Mouse (Mus musculus) heart, embryonic 11.5 days (tissue): ENCODE data around the gene Taf1b. TPM values are rescaled to one million over a fixed set of nuclear protein-coding genes. Genes with fewer than 3 reads are reported as not detected.
A peak's percentile ranks its signal among the peaks of the same experiment; 100 is the strongest.

Experiments
- ATAC-seq: fragments of 200-750 bp; cut with Nextera tagmentation; replicated peaks from 2 replicates; pipeline ENCODE4 v1.8.0; 2017; ENCODE audit warnings: moderate library complexity; ENCODE audit not compliant: insufficient number of reproducible peaks, low FRiP score, low TSS enrichment
- H3K27ac ChIP-seq: fragments of 300-500 bp; sonication (generic); 2 replicates; pipeline ENCODE4 v1.5.1; 2014; ENCODE audit warnings: mild to moderate bottlenecking, low read depth, low read length
- H3K27me3 ChIP-seq: fragments of 300-500 bp; sonication (generic); 2 replicates; pipeline ENCODE4 v1.6.1; 2014; ENCODE audit warnings: mild to moderate bottlenecking, low read length, mixed read lengths; ENCODE audit not compliant: control insufficient read depth, insufficient read depth
- H3K36me3 ChIP-seq: fragments of 300-500 bp; sonication (generic); 2 replicates; pipeline ENCODE4 v1.6.1; 2014; ENCODE audit warnings: mild to moderate bottlenecking, low read length, moderate library complexity, mixed read lengths; ENCODE audit not compliant: control insufficient read depth, insufficient read depth
- H3K4me1 ChIP-seq: fragments of 300-500 bp; sonication (generic); 2 replicates; pipeline ENCODE4 v1.6.1; 2014; ENCODE audit warnings: low read length; ENCODE audit not compliant: control insufficient read depth, insufficient read depth
- H3K4me2 ChIP-seq: fragments of 300-500 bp; sonication (generic); 2 replicates; pipeline ENCODE4 v1.6.1; 2014; ENCODE audit warnings: mild to moderate bottlenecking, moderate library complexity
- H3K4me3 ChIP-seq: fragments of 300-500 bp; sonication (generic); 2 replicates; pipeline ENCODE4 v1.5.1; 2014; ENCODE audit warnings: low read depth, low read length
- H3K9ac ChIP-seq: fragments of 300-500 bp; sonication (generic); 2 replicates; pipeline ENCODE4 v1.6.1; 2014; ENCODE audit warnings: mild to moderate bottlenecking, low read depth, low read length, moderate library complexity
- H3K9me3 ChIP-seq: fragments of 300-500 bp; sonication (generic); replicated peaks from 2 replicates; pipeline ENCODE4 v1.6.1; 2016; ENCODE audit warnings: low read length; ENCODE audit not compliant: control insufficient read depth
- WGBS: fragments of 180-500 bp; shearing (Covaris S2); extraction: QIAGEN DNeasy Blood & Tissue Kit; methylation state at CpG from one replicate; pipeline ENCODE4 v1.1.7; 2014; ENCODE audit not compliant: insufficient replicate concordance; 5-methylcytosine and 5-hydroxymethylcytosine counted together
- polyA plus RNA-seq: library from polyadenylated mRNA; unstranded; fragments of >200 nt; fragmentation: Nextera tagmentation; extraction: Ambion mirVana; gene quantifications from 2 replicates; pipeline ENCODE4 v1.2.1, GENCODE M21; 2014

The Taf1b gene
- polyA plus RNA-seq, 1 experiment from 2014 or later, result 28.2 TPM

- Histone ChIP-seq H3K27me3 (no peaks in the 10 kb centered on the region), H3K4me3 (no peak overlapping the region), H3K27ac (no peak overlapping the region), H3K36me3 (peaks cover 3% of the 10 kb centered on the region; the same call in 1 of the 2 replicates), H3K4me1 (peaks cover 14% of the 10 kb centered on the region), H3K4me2 (no peak overlapping the region), H3K9me3 (no peaks in the 10 kb centered on the region), H3K9ac (no peak overlapping the region)
- ATAC-seq, result no peak
- WGBS, result 70% methylated on average over 6 of the region's 6 CpGs
Observed at GRCm38 (mm10) chr12:24565311-24565710, 67.2 kb downstream of the Taf1b start.

DNA sequence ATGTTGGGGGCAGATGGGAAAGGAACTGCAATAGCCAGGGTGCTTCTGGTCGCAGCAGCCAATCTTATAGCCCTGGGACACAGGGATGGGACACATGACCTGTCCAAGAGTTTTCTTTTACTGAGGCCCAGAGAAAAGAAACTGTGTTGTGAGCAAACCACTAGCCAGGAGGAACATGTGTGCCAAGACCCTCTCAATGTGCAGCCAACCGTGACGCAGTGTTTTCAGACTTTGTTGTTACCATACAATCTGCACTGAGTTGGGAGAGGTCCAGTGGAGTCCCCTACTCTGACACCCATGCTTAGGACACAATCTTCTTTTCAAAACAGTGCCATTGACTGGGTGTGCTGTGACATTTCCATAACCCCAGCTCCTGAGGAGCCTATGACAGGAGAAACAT is 69.4 kb downstream of the Taf1b start:
- ATAC-seq, result no peak
- no peak overlapping the region for H3K9ac ChIP-seq
- WGBS, result 85% methylated on average over 3 of the region's 3 CpGs

GRCm38 (mm10) chr12:24571523-24572392 is 73.6 kb downstream of the Taf1b start, which contains the start of gene Grhl1:
Gene Grhl1, plus strand, starts transcription at chr12:24572283.
- H3K4me3 ChIP-seq, result peak within 1 kb of the TSS; percentile 82
- H3K36me3 ChIP-seq, result 0 out of 2 replicates have a peak, but pooled peaks cover 2% of the 10 kb centered on the region
- 2% methylated on average over 48 of the region's 64 CpGs for WGBS
- H3K27ac ChIP-seq, result peak within 1 kb of the TSS; percentile 38
- peak; percentile 99 for ATAC-seq
- peak within 1 kb of the TSS; percentile 84 for H3K4me2 ChIP-seq
- H3K9me3 ChIP-seq, result no peaks in the 10 kb centered on the region
- peak within 1 kb of the TSS; percentile 76 for H3K9ac ChIP-seq
- peaks cover 12% of the 10 kb centered on the region for H3K4me1 ChIP-seq
- H3K27me3 ChIP-seq, result no peaks in the 10 kb centered on the region

More for the DNA sequence above, 69.4 kb downstream of the Taf1b start:
- no peak overlapping the region for H3K4me3 ChIP-seq
- no peak overlapping the region for H3K4me2 ChIP-seq
- H3K27me3 ChIP-seq, result no peaks in the 10 kb centered on the region
- no peak overlapping the region for H3K27ac ChIP-seq
- H3K9me3 ChIP-seq, result no peaks in the 10 kb centered on the region
- no peaks in the 10 kb centered on the region for H3K36me3 ChIP-seq
- peaks cover 15% of the 10 kb centered on the region for H3K4me1 ChIP-seq

- Histone ChIP-seq H3K9me3 (no peaks in the 10 kb centered on the region), H3K4me3 (peak overlapping the region; percentile 82), H3K4me1 (peaks cover 12% of the 10 kb centered on the region), H3K27ac (peak overlapping the region; percentile 38), H3K36me3 (peaks cover 2% of the 10 kb centered on the region; the same call in 1 of the 2 replicates), H3K9ac (peak overlapping the region; percentile 76), H3K27me3 (no peaks in the 10 kb centered on the region), H3K4me2 (peak overlapping the region; percentile 84)
- 4% methylated on average over 42 of the region's 48 CpGs for WGBS
- peak; percentile 66 for ATAC-seq
Observed at GRCm38 (mm10) chr12:24572421-24573274, 74.5 kb downstream of the Taf1b start.

DNA sequence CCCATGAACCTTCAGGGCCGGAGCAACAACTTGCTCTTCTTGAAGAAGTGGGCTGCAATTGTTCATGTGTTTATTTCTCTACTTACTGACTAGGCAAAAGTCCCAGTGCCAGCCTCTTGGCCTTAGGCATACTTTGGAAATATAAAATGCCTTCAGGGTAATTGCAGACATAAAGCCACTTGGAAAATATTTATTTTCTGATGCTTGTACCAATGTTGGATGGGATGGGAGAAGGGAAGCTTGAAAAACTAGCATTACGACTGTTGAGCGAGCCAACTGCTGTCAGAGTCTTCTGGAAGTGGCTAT is 75.1 kb downstream of the Taf1b start:
- Histone ChIP-seq H3K4me3 (peak overlapping the region; percentile 82), H3K27me3 (no peaks in the 10 kb centered on the region), H3K9ac (peak overlapping the region; percentile 76; the same call in 1 of the 2 replicates), H3K36me3 (peaks cover 6% of the 10 kb centered on the region; the same call in 1 of the 2 replicates), H3K4me1 (peaks cover 12% of the 10 kb centered on the region), H3K9me3 (no peaks in the 10 kb centered on the region), H3K4me2 (peak overlapping the region; percentile 84), H3K27ac (no peak overlapping the region)
- ATAC-seq, result no peak
- 57% methylated on average over 3 of the region's 3 CpGs for WGBS

DNA sequence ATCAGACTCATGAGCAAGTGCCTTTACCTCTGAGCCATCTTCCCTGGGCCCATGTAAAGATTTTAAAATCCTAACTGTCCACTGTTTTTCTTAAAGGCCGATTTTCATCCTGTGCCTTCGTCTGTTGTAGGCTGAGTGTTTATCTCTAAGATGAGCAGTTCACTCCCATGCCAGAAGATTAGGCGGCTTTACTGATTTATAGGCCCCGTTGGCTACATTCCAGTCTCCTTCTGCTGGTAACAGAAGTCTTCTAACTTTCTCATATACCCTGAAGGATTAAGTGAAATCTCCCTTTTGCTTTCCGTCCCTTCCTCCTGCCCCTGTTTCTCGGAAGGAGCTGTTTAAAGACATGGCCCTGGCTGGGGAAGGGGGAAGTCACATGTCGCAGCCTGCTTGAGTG is 76.7 kb downstream of the Taf1b start:
- ATAC-seq, result no peak
- Histone ChIP-seq H3K27me3 (no peaks in the 10 kb centered on the region), H3K36me3 (peaks cover 6% of the 10 kb centered on the region; the same call in 1 of the 2 replicates), H3K9me3 (no peaks in the 10 kb centered on the region), H3K4me2 (peak overlapping the region; percentile 44), H3K4me1 (peaks cover 12% of the 10 kb centered on the region), H3K9ac (no peak overlapping the region), H3K4me3 (peak overlapping the region; percentile 20; the same call in 1 of the 2 replicates), H3K27ac (no peak overlapping the region)
- WGBS, result 34% methylated on average over 7 of the region's 7 CpGs

- H3K9me3 ChIP-seq, result no peaks in the 10 kb centered on the region
- H3K4me2 ChIP-seq, result no peak overlapping the region
- no peak overlapping the region for H3K4me3 ChIP-seq
- no peaks in the 10 kb centered on the region for H3K27me3 ChIP-seq
- H3K9ac ChIP-seq, result no peak overlapping the region
- peaks cover 12% of the 10 kb centered on the region; the same call in 1 of the 2 replicates for H3K36me3 ChIP-seq
- peaks cover 17% of the 10 kb centered on the region for H3K4me1 ChIP-seq
- WGBS, result 62% methylated on average over 1 of the region's 1 CpGs
- no peak overlapping the region for H3K27ac ChIP-seq
- ATAC-seq, result no peak
Observed at GRCm38 (mm10) chr12:24580452-24580851, 82.3 kb downstream of the Taf1b start.

GRCm38 (mm10) chr12:24580996-24581683 is 83.0 kb downstream of the Taf1b start:
- H3K36me3 ChIP-seq, result peaks cover 12% of the 10 kb centered on the region; the same call in 1 of the 2 replicates
- WGBS, result 62% methylated on average over 14 of the region's 14 CpGs
- peaks cover 14% of the 10 kb centered on the region for H3K4me1 ChIP-seq
- H3K9me3 ChIP-seq, result no peaks in the 10 kb centered on the region
- no peak overlapping the region; the same call in 1 of the 2 replicates for H3K4me2 ChIP-seq
- H3K4me3 ChIP-seq, result no peak overlapping the region
- 0 out of 2 replicates have a peak, but pooled peaks have one; percentile 35 for ATAC-seq
- no peaks in the 10 kb centered on the region for H3K27me3 ChIP-seq
- H3K9ac ChIP-seq, result no peak overlapping the region
- H3K27ac ChIP-seq, result no peak overlapping the region
